Mouse (Mus musculus) limb, embryonic 14.5 days (tissue): Measurements from ENCODE around the gene Tprg. TPM values are rescaled to one million over a fixed set of nuclear protein-coding genes. Genes with fewer than 3 reads are reported as not detected.

Source experiments
- ATAC-seq: fragments of 200-750 bp; cut with Nextera tagmentation; 2 replicates; pipeline ENCODE4 v1.8.0; 2017; ENCODE audit warnings: low read depth, moderate number of reproducible peaks, moderate TSS enrichment; ENCODE audit not compliant: low FRiP score
- DNase-seq: peaks from one replicate; pipeline ENCODE4 v3.0.0-alpha.2; 2015; ENCODE audit warnings: low spot score
- H3K27ac ChIP-seq: fragments of 300-500 bp; sonication (generic); replicated peaks from 2 replicates; pipeline ENCODE4 v1.5.1; 2014; ENCODE audit warnings: low read depth, mild to moderate bottlenecking, low read length, moderate library complexity, mixed read lengths
- H3K27me3 ChIP-seq: fragments of 300-500 bp; sonication (generic); 2 replicates; pipeline ENCODE4 v1.6.1; 2014; ENCODE audit warnings: low read length, mixed read lengths; ENCODE audit not compliant: control insufficient read depth, insufficient read depth
- H3K36me3 ChIP-seq: fragments of 300-500 bp; sonication (generic); 2 replicates; pipeline ENCODE4 v1.6.1; 2014; ENCODE audit warnings: mild to moderate bottlenecking, low read length, moderate library complexity, mixed read lengths; ENCODE audit not compliant: control insufficient read depth, insufficient read depth
- H3K4me1 ChIP-seq: fragments of 300-500 bp; sonication (generic); 2 replicates; pipeline ENCODE4 v1.6.1; 2014; ENCODE audit warnings: antibody characterized with exemption, low read length, mixed read lengths; ENCODE audit not compliant: control insufficient read depth, insufficient read depth
- H3K4me2 ChIP-seq: fragments of 300-500 bp; sonication (generic); replicated peaks from 2 replicates; pipeline ENCODE4 v1.6.1; 2014; ENCODE audit warnings: low read depth, mild to moderate bottlenecking, low read length, moderate library complexity; ENCODE audit not compliant: severe bottlenecking
- H3K4me3 ChIP-seq: fragments of 300-500 bp; sonication (generic); replicated peaks from 2 replicates; pipeline ENCODE4 v1.5.1; 2014; ENCODE audit warnings: low read length
- H3K9ac ChIP-seq: fragments of 300-500 bp; sonication (generic); 2 replicates; pipeline ENCODE4 v1.6.1; 2014; ENCODE audit warnings: mild to moderate bottlenecking, low read depth, low read length, moderate library complexity; ENCODE audit not compliant: severe bottlenecking
- H3K9me3 ChIP-seq: fragments of 300-500 bp; sonication (generic); 2 replicates; pipeline ENCODE4 v1.6.1; 2016; ENCODE audit warnings: low read length; ENCODE audit not compliant: control insufficient read depth
- POLR2A ChIP-seq: fragments of 200-500 bp; IDR thresholded peaks from 2 replicates; pipeline ENCODE4 v1.8.0; 2012; ENCODE audit warnings: inconsistent platforms, mild to moderate bottlenecking, moderate library complexity, borderline replicate concordance; ENCODE audit not compliant: insufficient read depth, insufficient read length; ENCODE audit errors: extremely low read depth
- WGBS: fragments of 180-500 bp; shearing (Covaris S2); extraction: QIAGEN DNeasy Blood & Tissue Kit; methylation state at CpG from one replicate; pipeline ENCODE4 v1.1.7; 2014; 5-methylcytosine and 5-hydroxymethylcytosine counted together
- polyA plus RNA-seq, 2 experiments: library from polyadenylated mRNA; depleted of rRNA in 1 of 2; stranded (reverse) in 1 of 2; unstranded in 1 of 2; fragments of >200 nt; fragmentation: Nextera tagmentation in 1 of 2; extraction: Ambion mirVana in 1 of 2; gene quantifications; 2 replicates each; pipeline versions ENCODE4 v1.2.1 to v1.2.3; 2012 to 2014

Tprg gene
- polyA plus RNA-seq, 2 experiments: 1.1 to 4.3 TPM

DNA sequence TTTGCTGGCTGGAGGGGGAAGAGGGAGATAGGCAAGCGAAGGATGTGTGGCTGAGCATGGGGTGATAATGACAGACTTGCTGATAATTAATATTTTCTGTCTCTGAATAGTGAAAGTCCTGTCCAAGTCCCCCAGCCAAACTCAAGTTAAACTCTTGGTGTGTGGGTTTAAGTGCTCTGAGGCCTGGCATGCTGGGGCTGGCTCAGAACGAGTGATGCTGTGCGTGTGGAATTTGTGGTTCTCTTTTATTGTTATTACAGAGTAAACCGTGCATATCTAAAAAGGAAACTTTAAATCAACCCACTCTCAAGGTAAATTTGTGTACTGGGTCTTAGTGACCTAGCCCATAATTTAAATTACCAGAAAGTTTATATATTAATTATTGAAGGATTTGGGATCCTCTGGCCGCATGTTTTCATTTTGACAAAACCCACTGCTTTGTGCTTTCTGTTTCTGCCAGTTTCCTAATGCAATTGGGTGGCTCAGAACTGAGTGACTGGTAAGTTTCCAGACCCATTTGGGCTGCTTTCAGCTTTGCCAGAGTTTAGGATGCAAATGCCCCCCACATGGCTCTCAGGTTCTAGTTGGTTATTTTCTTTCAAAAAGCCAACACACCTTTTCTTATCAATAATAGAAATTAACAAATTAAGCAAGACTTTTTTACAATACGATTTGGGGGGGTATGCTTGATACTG is 99.0 kb downstream of the Tprg start:
- Histone ChIP-seq H3K27me3 (no peaks in the 10 kb centered on the region), H3K4me1 (0 out of 2 replicates have a peak, but pooled peaks cover 8% of the 10 kb centered on the region), H3K27ac (no peak overlapping the region), H3K9ac (no peak overlapping the region), H3K9me3 (no peaks in the 10 kb centered on the region), H3K4me3 (no peak overlapping the region), H3K4me2 (no peak overlapping the region), H3K36me3 (no peaks in the 10 kb centered on the region)
- ATAC-seq (no peak), DNase-seq (no peak)
- WGBS: 49% methylated on average over 6 of the region's 6 CpGs
- no peak for TF ChIP-seq POLR2A

DNA sequence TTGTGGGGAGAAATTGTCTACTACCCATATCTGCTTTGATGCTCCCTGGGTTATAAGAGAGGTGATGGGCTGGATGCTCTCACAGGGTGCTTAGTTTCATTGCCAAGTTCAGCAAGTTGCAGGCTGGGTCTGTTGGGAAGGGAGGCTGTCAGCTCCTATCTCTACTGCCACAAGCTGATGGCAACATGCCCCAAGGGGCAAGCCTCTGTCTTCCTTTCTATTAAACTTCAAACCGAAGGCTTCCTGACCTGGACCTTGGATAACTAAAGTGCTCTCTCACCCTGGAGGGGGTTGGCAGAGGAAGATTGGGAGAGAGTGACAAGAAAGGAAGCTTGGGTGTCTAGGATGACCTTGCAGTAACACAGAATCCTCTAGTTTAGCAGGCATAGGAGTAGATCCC is 108.1 kb downstream of the Tprg start:
- no peak overlapping the region for H3K4me2 ChIP-seq
- no peaks in the 10 kb centered on the region for H3K27me3 ChIP-seq
- H3K36me3 ChIP-seq: no peaks in the 10 kb centered on the region
- H3K9me3 ChIP-seq: no peaks in the 10 kb centered on the region
- TF ChIP-seq POLR2A: no peak
- 96% methylated on average over 1 of the region's 1 CpGs for WGBS
- H3K27ac ChIP-seq: no peak overlapping the region
- no peak overlapping the region for H3K9ac ChIP-seq
- no peak for DNase-seq
- H3K4me1 ChIP-seq: no peaks in the 10 kb centered on the region
- no peak for ATAC-seq
- H3K4me3 ChIP-seq: no peak overlapping the region

DNA sequence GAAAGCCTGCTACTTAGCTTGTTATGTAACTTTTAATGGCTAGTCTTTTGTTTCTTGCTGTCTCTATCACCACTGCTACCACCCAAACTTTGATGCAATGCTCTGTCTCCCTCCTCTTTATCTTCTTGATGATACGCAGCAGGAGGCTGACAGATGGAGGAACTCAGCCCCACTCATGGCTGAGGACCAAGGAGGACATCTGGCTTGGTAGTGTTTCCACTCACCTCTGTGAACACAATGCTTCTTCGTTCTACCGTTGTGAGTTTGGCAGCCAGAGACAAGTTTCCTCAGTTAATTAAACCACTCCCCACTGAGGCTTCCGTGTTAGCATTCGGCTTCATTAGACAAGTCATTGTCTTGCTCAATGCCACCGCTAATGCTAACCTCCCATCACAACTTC is 117.5 kb downstream of the Tprg start:
- Histone ChIP-seq H3K4me3 (no peak overlapping the region), H3K27ac (no peak overlapping the region), H3K27me3 (no peaks in the 10 kb centered on the region), H3K9ac (no peak overlapping the region), H3K36me3 (no peaks in the 10 kb centered on the region), H3K9me3 (no peaks in the 10 kb centered on the region), H3K4me2 (no peak overlapping the region), H3K4me1 (peaks cover 17% of the 10 kb centered on the region)
- DNase-seq (no peak), ATAC-seq (no peak)
- 76% methylated on average over 6 of the region's 6 CpGs for WGBS
- no peak for TF ChIP-seq POLR2A

DNA sequence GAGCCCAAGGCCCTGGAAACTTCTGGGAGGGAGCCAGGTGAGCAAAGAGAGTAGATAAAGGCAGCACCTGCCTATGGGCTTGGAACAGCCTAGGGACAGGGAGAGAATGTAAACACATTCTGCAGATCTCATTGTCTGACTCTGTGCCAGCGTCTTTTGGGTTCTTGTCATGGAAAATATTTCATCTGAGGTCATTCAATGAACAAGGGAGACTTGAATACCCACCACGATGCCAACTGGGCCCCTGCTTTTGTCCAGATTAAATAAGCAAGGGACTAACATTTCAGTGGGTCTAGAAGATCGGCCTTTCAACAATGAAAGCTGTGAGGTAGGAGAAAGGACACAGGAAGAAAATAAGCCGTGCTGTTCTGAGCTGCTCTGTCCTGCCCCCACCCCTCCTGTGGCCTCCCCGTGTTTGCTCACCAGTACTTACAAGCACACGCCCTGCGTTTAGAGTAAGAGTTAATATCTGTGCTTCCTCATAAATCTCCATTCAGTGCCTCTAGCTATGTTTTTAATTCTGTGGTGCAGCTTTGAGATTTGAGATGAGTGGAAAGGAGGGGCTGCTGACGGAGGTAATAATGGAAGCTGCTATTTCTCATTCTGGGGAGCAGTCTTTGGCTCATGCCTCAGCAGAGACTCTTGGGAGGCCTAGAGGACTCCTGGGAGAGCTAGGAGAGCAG is 120.7 kb downstream of the Tprg start:
- Histone ChIP-seq H3K9ac (no peak overlapping the region), H3K4me2 (peak overlapping the region; percentile 21; the same call in 1 of the 2 replicates), H3K9me3 (no peaks in the 10 kb centered on the region), H3K4me1 (peaks cover 17% of the 10 kb centered on the region), H3K27ac (peak overlapping the region; percentile 70), H3K4me3 (no peak overlapping the region), H3K36me3 (no peaks in the 10 kb centered on the region), H3K27me3 (no peaks in the 10 kb centered on the region)
- ATAC-seq (peak; percentile 86), DNase-seq (peak; percentile 82)
- TF ChIP-seq POLR2A: no peak
- WGBS: 10% methylated on average over 8 of the region's 8 CpGs

DNA sequence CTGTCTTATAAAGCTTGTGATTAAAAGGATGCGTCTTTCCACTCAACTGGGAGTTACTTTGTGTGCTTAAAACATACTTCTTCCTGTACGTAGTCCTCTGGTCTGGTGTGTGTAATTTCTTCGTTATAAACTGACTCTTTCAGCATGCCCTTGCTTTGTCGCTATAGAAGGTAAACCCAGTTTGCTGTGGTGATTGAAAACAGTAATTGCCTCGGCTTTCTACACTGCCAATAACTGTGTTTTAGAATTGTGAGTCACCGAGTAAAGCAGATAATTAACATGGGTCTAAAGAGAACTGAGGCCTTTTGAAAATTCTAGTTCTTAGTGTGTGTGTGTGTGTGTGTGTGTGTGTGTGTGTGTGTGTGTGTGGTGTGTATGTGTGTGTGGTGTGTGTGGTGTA is 121.4 kb downstream of the Tprg start:
- H3K36me3 ChIP-seq: no peaks in the 10 kb centered on the region
- peak overlapping the region; percentile 70 for H3K27ac ChIP-seq
- ATAC-seq (no peak), DNase-seq (no peak)
- peaks cover 17% of the 10 kb centered on the region for H3K4me1 ChIP-seq
- peak overlapping the region; percentile 21; the same call in 1 of the 2 replicates for H3K4me2 ChIP-seq
- no peaks in the 10 kb centered on the region for H3K27me3 ChIP-seq
- H3K9me3 ChIP-seq: no peaks in the 10 kb centered on the region
- no peak for TF ChIP-seq POLR2A
- no peak overlapping the region for H3K9ac ChIP-seq
- no peak overlapping the region for H3K4me3 ChIP-seq
- 32% methylated on average over 6 of the region's 6 CpGs for WGBS
